Mouse (Mus musculus): ENCODE data around the gene Ptpn14.

GRCm38 (mm10) chr1:189866621-189867020, 138.6 kb downstream of the Ptpn14 start:
- no peak for TF ChIP-seq CTCF (IDR thresholded peaks at IDR 0.05; ENCODE audit: borderline replicate concordance, control insufficient read depth, extremely low read depth, insufficient read depth, low read length, poor library complexity)
- TF ChIP-seq POLR2A (IDR thresholded peaks at IDR 0.05; ENCODE audit: control insufficient read depth, extremely low read depth, insufficient read depth, low read length, poor library complexity): no peak

Measured in thymus, adult 2 months (tissue).